Mouse (Mus musculus): ENCODE measurements around the gene Ager.

Ager gene

DNA sequence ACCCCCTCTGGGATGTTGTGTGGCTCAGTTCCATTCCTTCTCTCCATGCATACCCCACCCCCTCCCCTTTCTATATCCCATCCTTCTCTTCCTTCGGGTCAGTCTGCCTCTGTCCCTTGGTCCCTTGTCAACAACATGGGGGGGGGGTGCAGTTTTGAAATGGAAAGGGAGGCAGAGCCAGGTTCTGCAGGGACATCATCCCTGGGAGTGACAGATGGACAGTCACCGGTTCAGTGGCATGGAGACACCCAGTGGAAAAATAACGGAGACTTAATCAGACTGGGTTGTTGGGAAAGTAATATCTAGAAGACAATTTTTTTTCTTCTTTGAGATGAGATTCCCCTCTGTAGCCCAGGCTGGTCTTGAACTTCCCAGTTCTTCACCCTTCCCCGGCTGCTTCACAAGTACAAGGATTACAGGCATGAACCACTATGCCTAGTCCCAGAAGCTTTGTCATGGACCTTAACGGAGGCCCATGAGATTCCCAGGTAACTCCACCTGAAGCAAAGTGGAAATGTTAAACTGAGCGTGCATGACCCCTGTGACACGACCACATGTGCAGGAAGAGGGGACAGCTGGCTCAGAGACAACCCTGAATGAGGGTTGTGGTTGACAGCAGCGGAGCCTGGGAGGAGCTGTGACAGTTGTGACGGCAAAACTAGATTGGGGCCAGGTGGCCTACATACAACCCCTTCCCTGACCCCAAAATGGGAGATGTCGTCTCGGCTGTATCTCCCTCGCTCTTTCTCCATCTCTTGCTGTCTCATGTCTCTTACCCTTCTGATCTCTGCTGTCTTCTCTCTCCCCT lies 32.3 kb downstream of the Ager start:
- peak in 1 of 2 experiments; percentile 63 for DNase-seq (ENCODE audit: low read depth in 2 of 2, low spot score in 2 of 2)

DNA sequence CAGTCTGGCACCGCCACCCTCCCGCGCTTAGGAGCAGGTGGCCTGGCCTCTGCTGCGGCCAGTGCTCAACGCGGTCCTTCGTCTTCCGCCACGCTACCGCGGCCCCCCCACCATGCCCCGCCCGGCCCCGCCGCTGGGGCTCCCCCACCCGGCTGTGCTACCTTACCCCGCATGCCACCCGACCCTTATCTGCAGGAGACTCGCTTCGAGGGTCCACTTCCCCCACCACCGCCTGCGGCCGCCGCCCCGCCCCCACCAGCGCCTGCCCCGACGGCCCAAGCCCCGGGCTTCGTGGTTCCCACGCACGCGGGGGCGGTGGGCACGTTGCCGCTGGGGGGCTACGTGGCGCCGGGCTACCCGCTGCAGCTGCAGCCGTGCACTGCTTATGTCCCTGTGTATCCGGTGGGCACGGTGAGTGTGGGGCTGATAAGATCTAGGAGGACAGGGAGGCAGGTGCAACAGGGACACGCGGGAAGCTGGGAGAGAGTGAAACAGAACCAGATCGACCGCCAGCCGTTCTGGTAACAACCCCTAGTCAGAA lies 33.2 kb downstream of the Ager start:
- peak in 1 of 2 experiments; percentile 14 for DNase-seq (ENCODE audit: low read depth in 2 of 2, low spot score in 2 of 2)

DNA sequence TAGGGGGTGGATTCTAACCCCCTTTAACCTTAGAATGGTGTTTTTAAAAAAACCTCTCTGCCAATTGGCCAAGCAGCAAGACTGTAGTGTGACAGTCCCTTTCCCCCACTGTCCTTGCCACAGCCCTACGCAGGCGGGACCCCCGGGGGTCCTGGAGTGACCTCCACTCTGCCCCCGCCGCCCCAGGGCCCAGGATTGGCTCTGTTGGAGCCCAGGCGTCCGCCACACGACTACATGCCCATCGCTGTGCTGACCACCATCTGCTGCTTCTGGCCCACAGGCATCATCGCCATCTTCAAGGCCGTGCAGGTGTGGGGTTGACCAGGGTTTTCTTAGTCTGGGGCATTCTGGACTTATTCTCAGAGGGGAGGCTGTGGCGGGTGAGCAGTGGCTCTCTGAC lies 34.0 kb downstream of the Ager start:
- no peak for DNase-seq (ENCODE audit: low read depth in 2 of 2, low spot score in 2 of 2)

DNA sequence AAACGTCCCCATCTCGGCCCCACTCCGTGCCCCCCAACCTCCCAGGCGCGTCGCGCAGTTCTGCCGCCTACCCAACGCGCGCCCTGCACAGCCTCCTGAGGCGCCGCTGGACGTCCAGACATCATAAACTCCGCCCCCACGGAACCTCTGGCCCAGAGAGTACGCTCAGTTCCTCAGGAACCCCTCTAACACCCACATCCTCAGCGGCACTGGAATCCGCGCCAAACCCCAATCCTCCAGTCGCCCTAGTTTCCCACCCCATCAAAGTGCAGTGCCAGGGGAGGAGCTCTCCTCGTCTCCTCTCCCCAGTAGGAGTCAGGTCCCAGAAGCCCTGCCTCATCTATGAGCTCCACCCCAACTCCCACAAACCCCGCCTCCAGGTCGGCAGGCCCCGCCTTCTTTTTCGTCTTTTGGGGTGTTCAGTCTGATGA lies 34.6 kb downstream of the Ager start:
- peak; percentile 50 to 77 for DNase-seq (ENCODE audit: low read depth in 2 of 2, low spot score in 2 of 2)

DNA sequence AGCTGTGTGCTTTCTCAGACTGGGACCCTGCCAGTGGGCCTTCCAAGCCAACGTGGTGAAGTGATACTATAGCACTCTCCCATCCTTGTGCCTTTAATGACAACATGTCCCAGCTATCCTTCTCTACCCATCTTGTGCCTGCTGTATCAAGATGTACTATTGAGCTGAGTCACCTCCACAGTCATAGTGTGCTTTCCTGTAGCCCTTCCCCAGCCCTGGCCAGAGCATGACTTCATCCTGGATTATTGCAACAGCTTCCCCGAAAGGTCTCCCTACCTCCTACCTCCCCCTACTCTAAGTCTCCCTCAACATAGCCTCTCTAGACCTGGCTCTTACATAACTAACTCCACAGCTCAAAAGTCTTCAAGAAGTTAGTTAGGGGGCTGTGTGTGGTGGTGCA lies 38.0 kb downstream of the Ager start:
- DNase-seq (ENCODE audit: low read depth in 2 of 2, low spot score in 2 of 2), result no peak

DNA sequence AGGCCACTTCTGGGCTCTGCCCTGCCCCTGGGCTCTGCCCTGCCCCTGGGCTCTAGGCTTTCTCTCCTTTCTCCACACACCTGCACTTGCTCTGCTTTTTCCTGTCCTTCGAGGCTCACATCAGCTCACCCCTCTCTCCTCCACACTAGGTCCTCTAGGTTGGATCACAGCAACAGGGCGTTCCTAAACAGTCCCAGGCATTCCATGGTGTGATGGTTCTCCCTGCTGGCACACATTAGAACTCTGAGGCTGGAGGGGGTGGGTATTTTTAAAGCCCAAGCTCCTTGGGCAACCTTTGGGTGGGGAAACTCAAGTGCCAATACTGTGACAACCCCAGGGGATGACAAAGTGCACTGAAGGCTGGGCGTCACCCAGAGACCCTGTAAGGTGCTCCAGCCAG lies 39.8 kb downstream of the Ager start:
- no peak for DNase-seq (ENCODE audit: low read depth in 2 of 2, low spot score in 2 of 2)

DNA sequence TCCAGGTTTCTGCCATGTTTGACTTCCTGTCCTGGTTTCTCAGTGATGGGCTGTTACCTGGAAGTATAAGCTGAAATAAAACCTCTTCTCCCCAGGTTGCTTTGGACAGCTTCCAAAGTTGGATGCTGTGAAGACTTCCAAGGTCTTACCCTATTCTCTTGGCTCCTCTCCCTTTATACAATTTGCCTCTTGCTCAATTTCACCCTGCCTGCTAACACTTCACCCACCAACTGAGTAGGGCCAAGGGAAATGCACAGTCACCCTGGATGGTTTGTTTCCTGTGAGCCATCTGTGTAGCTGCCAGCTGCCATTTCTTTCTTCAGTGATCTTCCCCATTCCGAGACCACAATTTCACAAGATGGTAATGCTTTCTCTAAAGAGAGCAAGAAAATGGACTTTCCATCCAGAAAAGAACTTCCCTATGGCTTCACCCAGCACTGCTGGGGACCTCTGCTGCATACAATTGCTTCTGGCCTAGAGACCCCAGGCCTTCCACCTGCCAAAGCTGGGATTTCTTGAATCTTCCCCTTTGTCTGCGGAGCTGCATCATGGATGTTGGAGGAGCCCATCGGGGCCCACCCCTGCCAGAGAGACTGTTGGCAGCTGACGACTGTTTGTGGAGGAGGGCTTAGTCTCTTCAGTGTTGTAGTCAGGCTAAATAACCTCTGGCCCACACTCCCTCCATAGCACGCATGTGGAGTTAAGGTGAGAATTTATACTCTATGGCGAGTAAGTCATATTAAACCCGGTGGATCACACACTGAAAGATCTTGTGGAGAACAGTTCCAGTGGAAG lies 42.0 kb downstream of the Ager start:
- no peak for DNase-seq (ENCODE audit: low read depth in 2 of 2, low spot score in 2 of 2)

DNA sequence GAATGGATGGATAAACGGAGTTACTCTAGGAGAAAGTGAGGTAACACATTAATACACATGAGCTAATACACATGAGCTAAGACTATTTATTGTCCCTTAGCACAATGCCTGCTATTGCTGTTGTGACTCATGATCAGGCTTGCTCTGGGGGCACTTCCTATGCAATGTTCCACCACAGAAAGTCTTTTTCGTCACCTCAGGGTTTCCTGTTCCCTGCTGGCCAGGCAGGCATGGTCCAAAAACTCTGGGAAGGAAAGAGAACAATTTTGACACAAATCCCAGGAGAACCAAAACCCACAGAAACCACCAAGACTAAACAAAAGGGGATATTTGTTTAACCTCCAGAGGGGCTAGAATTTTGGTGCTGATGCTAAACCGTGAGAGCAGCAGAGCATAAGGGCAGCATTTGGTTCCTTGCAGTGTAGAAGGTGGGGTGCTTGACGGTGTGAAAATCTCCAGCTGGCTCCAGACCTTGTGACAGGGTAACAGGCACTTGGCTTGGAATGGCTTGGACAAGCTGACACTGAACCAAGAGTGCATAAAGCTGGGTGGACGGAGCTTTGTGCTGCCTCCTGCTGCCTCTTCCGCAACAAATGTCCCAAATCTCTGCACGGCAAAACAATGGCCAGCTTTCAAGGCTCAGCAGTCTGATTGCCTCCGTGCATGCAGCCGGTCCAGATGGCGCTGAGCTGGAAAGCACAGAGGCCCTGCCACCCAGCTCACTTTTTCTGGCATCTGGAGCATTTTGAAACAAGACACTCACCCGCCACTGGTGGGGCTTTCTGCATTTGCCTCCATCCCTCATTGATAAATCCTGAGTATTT lies 43.3 kb downstream of the Ager start:
- no peak for DNase-seq (ENCODE audit: low read depth in 2 of 2, low spot score in 2 of 2)

DNA sequence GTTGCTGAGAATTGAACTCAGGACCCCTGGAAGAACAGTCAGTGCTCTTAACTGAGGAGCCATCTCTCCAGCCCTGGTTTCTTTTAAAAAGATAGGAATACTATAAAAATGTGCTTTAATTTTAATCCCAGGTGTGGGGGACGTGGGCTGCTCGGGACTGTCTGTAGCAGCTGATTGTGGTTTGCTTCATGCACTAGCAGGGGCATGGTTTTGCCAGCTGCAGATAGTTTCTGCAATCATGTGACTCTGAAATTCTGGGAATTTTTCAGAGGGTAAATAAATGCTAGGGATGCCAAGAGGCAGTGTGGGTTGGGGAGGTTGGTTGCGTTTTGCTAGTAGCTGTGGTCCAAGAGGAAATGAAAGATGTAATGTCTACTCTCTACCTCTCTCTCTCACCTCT lies 44.3 kb downstream of the Ager start:
- no peak for DNase-seq (ENCODE audit: low read depth in 2 of 2, low spot score in 2 of 2)

DNA sequence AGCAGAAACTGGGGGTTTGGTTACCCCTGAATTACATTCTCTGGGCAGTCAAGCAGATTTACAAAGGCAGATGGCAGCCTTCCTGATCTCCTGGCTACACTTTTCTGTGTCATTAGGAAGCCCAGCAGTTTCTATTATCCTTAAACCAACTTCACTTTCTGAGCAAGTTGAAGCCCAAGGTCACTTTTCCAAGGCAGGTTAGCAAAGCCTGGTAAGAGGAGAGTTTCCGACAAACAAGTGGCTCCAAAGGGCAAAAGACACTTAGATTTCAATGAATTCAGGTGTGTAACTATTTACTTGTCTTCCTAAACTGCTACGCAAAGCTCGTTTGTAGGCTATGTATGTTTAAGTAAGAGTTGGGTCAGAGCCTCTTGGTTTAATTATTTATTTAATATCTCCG lies 45.7 kb downstream of the Ager start:
- DNase-seq (ENCODE audit: low read depth in 2 of 2, low spot score in 2 of 2), result no peak

DNA sequence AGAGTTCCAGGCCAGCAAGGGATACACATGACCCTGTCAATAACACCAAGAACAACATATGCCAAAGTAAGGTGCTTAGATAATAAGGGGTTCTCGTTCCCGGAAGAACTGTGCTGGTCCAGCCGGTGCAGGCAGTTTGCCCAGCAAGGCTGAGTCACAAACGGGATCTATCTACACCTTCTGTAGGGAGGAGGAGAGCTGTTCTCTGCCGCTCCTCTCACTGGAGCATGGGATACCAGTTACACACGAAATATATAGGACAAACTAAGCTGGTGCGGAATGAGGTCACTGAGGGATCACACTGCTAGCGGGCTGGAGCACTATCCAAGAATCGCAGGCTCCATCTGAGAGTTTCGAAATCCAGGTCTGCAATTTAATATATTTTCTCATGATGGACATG lies 46.3 kb downstream of the Ager start:
- no peak for DNase-seq (ENCODE audit: low read depth in 2 of 2, low spot score in 2 of 2)

DNA sequence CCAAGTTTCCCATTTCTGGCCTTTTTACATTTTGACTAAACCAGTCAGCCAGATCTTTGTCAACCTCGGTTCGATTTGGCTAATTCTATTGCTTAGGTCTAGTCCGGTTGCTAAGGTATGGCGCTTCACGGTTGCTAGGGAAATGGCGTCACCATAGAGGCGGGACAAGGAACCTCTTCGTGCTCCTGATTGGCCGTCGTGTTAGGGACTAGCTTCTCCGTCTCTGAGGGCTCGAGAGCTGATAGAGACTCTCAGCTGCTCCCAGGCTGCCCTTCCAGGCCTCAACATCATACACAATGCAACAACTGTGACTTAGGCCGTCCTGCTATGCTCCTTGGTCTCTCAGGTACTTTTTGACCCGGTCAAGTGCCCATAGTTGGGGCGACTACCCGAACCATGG lies 46.9 kb downstream of the Ager start, which contains the start of gene Fkbpl:
TSS of gene Fkbpl (plus strand) at position 157 of the 400 bp plus-strand sequence.
- DNase-seq (ENCODE audit: low read depth in 2 of 2, low spot score in 2 of 2), result peak; percentile 92 to 97

DNA sequence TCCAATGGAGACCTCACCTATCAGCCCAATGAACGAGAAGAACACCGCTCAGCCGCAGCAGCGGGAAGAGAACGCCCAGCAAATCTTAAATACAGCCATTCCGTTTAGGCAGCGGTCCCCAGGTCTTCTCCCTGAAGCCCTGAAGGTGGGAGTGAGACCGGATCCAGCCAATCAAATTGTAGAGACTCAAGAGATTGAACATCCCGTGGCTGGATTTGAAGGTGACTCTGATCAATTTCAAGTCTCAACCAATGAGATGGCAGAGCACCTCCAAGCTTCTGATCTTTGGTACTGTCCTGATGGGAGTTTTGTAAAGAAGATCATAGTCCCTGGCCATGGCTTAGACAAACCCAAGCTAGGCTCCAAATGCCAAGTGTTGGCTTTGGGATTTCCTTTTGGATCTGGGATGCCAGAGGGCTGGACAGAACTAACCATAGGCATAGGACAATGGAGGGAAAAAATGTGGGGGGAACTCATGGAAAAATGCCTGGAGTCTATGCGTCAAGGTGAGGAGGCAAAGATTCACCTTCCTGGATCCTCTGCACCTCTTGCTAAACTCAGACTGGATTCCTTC lies 47.7 kb downstream of the Ager start:
- no peak for DNase-seq (ENCODE audit: low read depth in 2 of 2, low spot score in 2 of 2)

DNA sequence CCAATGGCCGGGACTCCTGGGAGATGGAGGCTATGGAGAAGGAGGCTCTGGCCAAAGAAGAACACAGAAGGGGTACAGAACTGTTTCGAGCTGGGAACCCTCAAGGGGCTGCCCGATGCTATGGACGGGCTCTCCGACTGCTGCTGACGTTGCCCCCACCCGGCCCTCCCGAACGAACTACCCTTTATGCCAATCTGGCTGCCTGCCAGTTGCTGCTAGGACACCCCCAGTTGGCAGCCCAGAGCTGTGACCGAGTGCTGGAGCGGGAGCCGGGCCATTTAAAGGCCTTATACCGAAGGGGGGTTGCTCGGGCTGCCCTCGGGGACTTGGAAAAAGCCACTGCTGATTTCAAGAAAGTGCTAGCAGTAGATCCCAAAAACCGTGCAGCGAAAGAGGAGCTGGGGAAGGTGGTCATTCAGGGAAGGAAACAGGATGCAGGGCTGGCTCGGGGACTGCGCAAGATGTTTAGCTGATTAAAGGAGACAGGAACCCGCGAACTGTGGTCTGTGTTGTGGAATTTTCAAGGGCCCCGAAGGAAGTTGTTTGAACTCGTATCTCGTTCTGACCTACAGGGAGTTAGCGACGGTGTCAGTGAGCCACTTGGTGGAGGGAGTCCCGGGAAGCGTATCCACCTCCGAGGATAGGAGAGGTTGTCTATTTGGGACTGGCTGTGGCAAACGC lies 48.3 kb downstream of the Ager start:
- no peak for DNase-seq (ENCODE audit: low read depth in 2 of 2, low spot score in 2 of 2)

DNA sequence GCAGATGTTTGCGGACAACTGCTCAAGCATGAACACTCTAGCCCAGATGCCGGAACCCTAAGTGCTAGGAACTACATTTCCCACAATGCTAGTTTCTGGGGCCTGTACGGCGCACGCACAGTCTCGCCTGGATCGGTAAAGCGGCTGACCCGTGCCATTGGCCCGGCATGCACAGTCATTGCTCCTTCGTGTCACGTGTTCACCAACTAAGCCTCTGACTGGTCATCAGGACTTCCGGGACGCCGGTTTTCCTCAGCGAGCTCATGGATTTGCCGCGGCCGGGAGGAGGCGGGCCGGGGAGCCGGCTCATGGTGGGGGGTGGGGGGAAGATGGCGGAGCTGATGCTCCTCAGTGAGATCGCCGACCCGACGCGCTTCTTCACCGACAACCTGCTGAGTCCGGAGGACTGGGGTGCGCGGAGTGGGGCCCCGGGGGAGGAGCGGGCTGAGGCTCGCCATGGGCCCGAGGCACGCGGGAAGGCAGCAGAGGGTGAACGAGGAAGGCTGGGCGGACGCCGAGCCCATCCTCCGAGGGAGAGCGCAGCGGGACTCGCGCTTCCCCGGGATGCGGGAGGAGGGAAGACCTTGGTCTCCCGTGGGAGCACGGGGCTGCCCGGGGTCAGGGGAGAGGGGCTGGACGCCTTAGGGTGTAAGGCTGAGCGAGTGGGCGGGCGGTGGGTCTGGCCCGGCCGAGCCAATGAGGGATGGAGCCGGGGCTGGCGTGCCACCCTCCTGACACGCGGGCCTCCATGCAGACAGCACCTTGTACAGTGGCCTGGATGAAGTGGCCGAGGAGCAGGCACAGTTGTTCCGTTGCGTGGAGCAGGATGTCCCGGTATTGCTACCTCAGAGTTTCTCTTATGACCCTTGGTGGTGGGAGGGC lies 49.5 kb downstream of the Ager start, which contains the start of gene Atf6b:
TSS of gene Atf6b (plus strand) at position 241 of the 882 bp plus-strand sequence.
- DNase-seq (ENCODE audit: low read depth in 2 of 2, low spot score in 2 of 2), result peak; percentile 91 to 92

DNA sequence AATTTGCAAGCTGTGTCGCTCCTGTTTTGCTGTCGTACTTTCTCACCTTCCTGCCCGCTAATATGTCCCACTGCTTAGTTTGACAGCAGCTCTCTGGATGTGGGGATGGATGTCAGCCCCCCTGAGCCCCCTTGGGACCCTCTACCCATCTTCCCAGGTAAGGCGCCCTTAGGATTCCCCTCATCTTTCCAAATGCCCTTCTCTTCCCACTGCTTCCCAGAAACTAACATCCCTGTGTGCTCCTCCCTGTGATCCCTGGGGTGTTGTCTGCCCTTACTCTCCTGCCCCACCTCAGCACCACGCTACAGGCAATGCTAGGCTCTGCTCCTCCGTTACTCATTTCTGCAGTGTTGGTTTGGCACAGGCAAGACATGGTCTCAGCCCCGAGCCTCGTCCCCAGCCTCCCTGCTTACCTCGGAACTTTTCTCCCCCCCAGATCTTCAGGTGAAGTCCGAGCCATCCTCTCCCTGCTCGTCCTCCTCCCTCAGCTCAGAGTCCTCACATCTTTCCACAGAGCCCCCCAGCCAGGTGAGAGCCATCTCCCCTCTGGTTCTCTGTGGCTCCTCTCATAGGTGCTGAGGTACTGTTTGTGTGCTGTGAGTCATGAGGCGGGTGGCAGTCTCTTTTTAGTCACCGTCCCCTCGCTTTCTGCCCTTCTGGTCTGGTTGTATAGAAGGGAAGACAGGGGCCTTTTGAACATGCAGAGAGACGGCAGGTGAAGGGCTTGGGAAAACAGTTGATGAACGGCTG lies 50.7 kb downstream of the Ager start:
- no peak for DNase-seq (ENCODE audit: low read depth in 2 of 2, low spot score in 2 of 2)

DNA sequence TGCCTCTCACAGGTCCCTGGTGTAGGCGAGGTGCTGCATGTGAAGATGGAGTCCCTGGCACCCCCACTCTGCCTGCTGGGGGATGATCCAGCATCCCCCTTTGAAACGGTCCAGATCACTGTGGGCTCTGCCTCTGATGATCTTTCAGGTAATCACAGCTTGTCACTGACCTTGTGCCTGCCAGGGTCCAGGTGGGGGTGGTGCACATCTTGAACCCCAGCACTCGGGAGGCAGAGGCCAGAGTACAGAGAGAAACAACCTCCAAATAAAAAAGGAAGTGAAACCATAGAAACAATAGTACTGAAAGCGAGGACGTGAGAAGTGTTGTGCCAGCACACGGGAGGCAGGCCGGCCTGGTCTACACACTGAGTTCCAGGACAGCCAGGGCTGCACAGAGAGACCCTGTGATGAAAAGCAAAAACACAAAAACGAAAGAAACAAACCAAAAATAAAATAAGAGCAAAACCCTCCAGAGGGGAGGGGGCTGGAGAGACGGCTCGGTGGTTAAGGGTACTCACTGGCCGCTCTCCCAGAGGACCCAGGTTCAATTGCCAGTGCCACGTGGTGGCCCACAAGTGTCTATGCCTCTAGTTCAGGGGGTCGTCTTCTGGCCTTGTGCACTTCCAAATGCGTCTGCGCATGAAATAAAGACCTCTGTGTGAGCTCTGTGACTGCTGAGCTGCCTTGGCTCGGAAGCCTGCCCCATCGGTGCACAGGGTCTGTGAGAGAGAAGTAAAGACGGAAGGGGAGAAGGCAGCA lies 51.6 kb downstream of the Ager start:
- DNase-seq (ENCODE audit: low read depth in 2 of 2, low spot score in 2 of 2), result no peak
